Mouse (Mus musculus) gastrocnemius, postnatal 14 days (tissue): ENCODE results near the gene Rgs6. TPM values are rescaled to one million over a fixed set of nuclear protein-coding genes. Genes with fewer than 3 reads are reported as not detected.

Experiments used
- DNase-seq: peaks from one replicate; pipeline ENCODE4 v3.0.0; 2021; ENCODE audit warnings: mixed read lengths
- intact Hi-C: fragments of 180-260 bp; cut with DNase I; formaldehyde crosslinking; loops from one replicate; pipeline ENCODE4 v1.15.1; 2025; ENCODE audit warnings: low total_unique reads
- total RNA-seq, 2 experiments: library from RNA; stranded (reverse); gene quantifications; 2 replicates each; pipeline ENCODE4 v1.2.3; 2021

Rgs6 gene
- total RNA-seq, 2 experiments from 2014 or later, result 1.6 to 2.6 TPM

GRCm38 (mm10) chr12:82617682-82618370, 29.7 kb downstream of the Rgs6 start:
- DNase-seq, result no peak
- intact Hi-C loops, result no loop called here

- no peak for DNase-seq
- intact Hi-C loops, result no loop called here
Measured at GRCm38 (mm10) chr12:82640441-82640840, 52.3 kb downstream of the Rgs6 start.

- no peak for DNase-seq
- intact Hi-C loops, result no loop called here
Measured at GRCm38 (mm10) chr12:82647876-82648275, 59.8 kb downstream of the Rgs6 start.

GRCm38 (mm10) chr12:82649991-82650390, 61.9 kb downstream of the Rgs6 start:
- DNase-seq, result no peak
- intact Hi-C loops, result no loop called here

GRCm38 (mm10) chr12:82664598-82664997, 76.5 kb downstream of the Rgs6 start:
- no peak for DNase-seq
- intact Hi-C loops, result no loop called here

- DNase-seq, result no peak
- intact Hi-C loops, result no loop called here
Measured at GRCm38 (mm10) chr12:82667441-82667840, 79.3 kb downstream of the Rgs6 start.

GRCm38 (mm10) chr12:82670201-82670737, 82.2 kb downstream of the Rgs6 start:
- intact Hi-C loops, result no loop called here
- DNase-seq, result no peak

GRCm38 (mm10) chr12:82671591-82671990, 83.5 kb downstream of the Rgs6 start:
- no peak for DNase-seq
- intact Hi-C loops, result no loop called here

GRCm38 (mm10) chr12:82675137-82675536, 87.0 kb downstream of the Rgs6 start:
- intact Hi-C loops, result no loop called here
- no peak for DNase-seq

GRCm38 (mm10) chr12:82687015-82687414, 98.9 kb downstream of the Rgs6 start:
- no peak for DNase-seq

GRCm38 (mm10) chr12:82698886-82699527, 110.9 kb downstream of the Rgs6 start:
- intact Hi-C loops, result no loop called here
- DNase-seq, result no peak

More at GRCm38 (mm10) chr12:82687015-82687414, 98.9 kb downstream of the Rgs6 start:
- intact Hi-C loops, result no loop called here

GRCm38 (mm10) chr12:82699528-82699905, 111.4 kb downstream of the Rgs6 start:
- intact Hi-C loops, result no loop called here
- DNase-seq, result no peak

- DNase-seq, result no peak
- intact Hi-C loops, result loop anchor here (5.0 kb wide), 1 partner anchor 242 kb away; no protein-coding TSS in a partner anchor
Measured at GRCm38 (mm10) chr12:82700241-82700640, 112.1 kb downstream of the Rgs6 start.

- intact Hi-C loops, result loop anchor here (5.0 kb wide), 1 partner anchor 241 kb away; no protein-coding TSS in a partner anchor
- DNase-seq, result no peak
Measured at GRCm38 (mm10) chr12:82700840-82701239, 112.7 kb downstream of the Rgs6 start.

- no peak for DNase-seq
- intact Hi-C loops, result loop anchor here (5.0 kb wide), 1 partner anchor 241 kb away; no protein-coding TSS in a partner anchor
Measured at GRCm38 (mm10) chr12:82701359-82701758, 113.3 kb downstream of the Rgs6 start.

- DNase-seq, result no peak
Measured at GRCm38 (mm10) chr12:82710376-82710775, 122.3 kb downstream of the Rgs6 start.

GRCm38 (mm10) chr12:82714284-82714683, 126.2 kb downstream of the Rgs6 start:
- intact Hi-C loops, result no loop called here
- DNase-seq, result no peak

More at GRCm38 (mm10) chr12:82710376-82710775, 122.3 kb downstream of the Rgs6 start:
- intact Hi-C loops, result no loop called here

- no peak for DNase-seq
- intact Hi-C loops, result no loop called here
Measured at GRCm38 (mm10) chr12:82723017-82723540, 135.0 kb downstream of the Rgs6 start.

GRCm38 (mm10) chr12:82726255-82726654, 138.2 kb downstream of the Rgs6 start:
- intact Hi-C loops, result no loop called here
- no peak for DNase-seq

GRCm38 (mm10) chr12:82731587-82731986, 143.5 kb downstream of the Rgs6 start:
- DNase-seq, result no peak
- intact Hi-C loops, result no loop called here
